Mouse (Mus musculus) testis, adult 2 months (tissue): Measurements from ENCODE around the gene Alg14. TPM values are rescaled to one million over a fixed set of nuclear protein-coding genes. Genes with fewer than 3 reads are reported as not detected.

Experiments
- H3K27ac ChIP-seq: fragments of 200-500 bp; 2 replicates; pipeline ENCODE4 v1.5.1; 2012; ENCODE audit warnings: low read depth, low read length; ENCODE audit not compliant: control insufficient read depth, insufficient read depth
- H3K27me3 ChIP-seq: fragments of 200-500 bp; 2 replicates; pipeline ENCODE4 v1.6.1; 2012; ENCODE audit warnings: mild to moderate bottlenecking, low read length, moderate library complexity; ENCODE audit not compliant: control insufficient read depth, insufficient read depth
- H3K36me3 ChIP-seq: fragments of 200-500 bp; 2 replicates; pipeline ENCODE4 v1.6.1; 2012; ENCODE audit warnings: mild to moderate bottlenecking, low read length; ENCODE audit not compliant: control insufficient read depth, insufficient read depth
- H3K4me1 ChIP-seq: fragments of 200-500 bp; 2 replicates; pipeline ENCODE4 v1.6.1; 2012; ENCODE audit warnings: low read length; ENCODE audit not compliant: control insufficient read depth, insufficient read depth
- H3K4me3 ChIP-seq: fragments of 200-500 bp; 2 replicates; pipeline ENCODE4 v1.5.1; 2012; ENCODE audit warnings: low read depth, mild to moderate bottlenecking, low read length, moderate library complexity, mixed read lengths; ENCODE audit not compliant: control insufficient read depth
- CTCF ChIP-seq: fragments of 200-500 bp; IDR thresholded peaks from 2 replicates; pipeline ENCODE4 v1.5.1; 2012; ENCODE audit warnings: low read depth, mild to moderate bottlenecking, inconsistent platforms, low read length, moderate library complexity; ENCODE audit not compliant: control insufficient read depth, insufficient read depth, insufficient replicate concordance
- POLR2A ChIP-seq: fragments of 200-500 bp; IDR thresholded peaks from 2 replicates; pipeline ENCODE4 v1.6.1; 2012; ENCODE audit warnings: low read depth, mild to moderate bottlenecking, inconsistent platforms, low read length, moderate library complexity; ENCODE audit not compliant: control insufficient read depth
- polyA plus RNA-seq: library from polyadenylated mRNA; depleted of rRNA; stranded (reverse); fragments of >200 nt; gene quantifications from 2 replicates; pipeline ENCODE4 v1.2.3, GENCODE M21; 2012

The Alg14 gene
- polyA plus RNA-seq, 1 experiment = 3.3 TPM

GRCm38 (mm10) chr3:121319906-121320305 lies 28.3 kb downstream of the Alg14 start:
- H3K27ac ChIP-seq = no peak overlapping the region
- no peaks in the 10 kb centered on the region; the same call in 1 of the 2 replicates for H3K4me1 ChIP-seq
- TF ChIP-seq POLR2A (no peak), CTCF (no peak)
- no peak overlapping the region for H3K4me3 ChIP-seq
- H3K27me3 ChIP-seq = no peaks in the 10 kb centered on the region
- H3K36me3 ChIP-seq = no peaks in the 10 kb centered on the region

- Histone ChIP-seq H3K27ac (no peak overlapping the region; the same call in 1 of the 2 replicates), H3K36me3 (no peaks in the 10 kb centered on the region), H3K27me3 (no peaks in the 10 kb centered on the region), H3K4me1 (no peaks in the 10 kb centered on the region; the same call in 1 of the 2 replicates), H3K4me3 (no peak overlapping the region)
- TF ChIP-seq CTCF (no peak), POLR2A (no peak)
Measured at GRCm38 (mm10) chr3:121320896-121321295, 29.3 kb downstream of the Alg14 start.

- no peaks in the 10 kb centered on the region; the same call in 1 of the 2 replicates for H3K4me1 ChIP-seq
Measured at GRCm38 (mm10) chr3:121323371-121323770, 31.8 kb downstream of the Alg14 start.

GRCm38 (mm10) chr3:121327406-121327805 lies 35.8 kb downstream of the Alg14 start:
- no peaks in the 10 kb centered on the region; the same call in 1 of the 2 replicates for H3K4me1 ChIP-seq
- H3K36me3 ChIP-seq = no peaks in the 10 kb centered on the region
- H3K4me3 ChIP-seq = no peak overlapping the region
- no peak overlapping the region for H3K27ac ChIP-seq
- TF ChIP-seq POLR2A (no peak), CTCF (no peak)
- no peaks in the 10 kb centered on the region for H3K27me3 ChIP-seq

More at GRCm38 (mm10) chr3:121323371-121323770, 31.8 kb downstream of the Alg14 start:
- Histone ChIP-seq H3K4me3 (peak overlapping the region; percentile 50), H3K36me3 (no peaks in the 10 kb centered on the region), H3K27ac (no peak overlapping the region; the same call in 1 of the 2 replicates), H3K27me3 (no peaks in the 10 kb centered on the region)
- TF ChIP-seq CTCF (no peak), POLR2A (no peak)

GRCm38 (mm10) chr3:121329647-121330046 lies 38.1 kb downstream of the Alg14 start:
- Histone ChIP-seq H3K4me1 (no peaks in the 10 kb centered on the region), H3K36me3 (no peaks in the 10 kb centered on the region), H3K27me3 (no peaks in the 10 kb centered on the region), H3K27ac (no peak overlapping the region), H3K4me3 (no peak overlapping the region)
- TF ChIP-seq CTCF (no peak), POLR2A (no peak)

GRCm38 (mm10) chr3:121330244-121330646 lies 38.7 kb downstream of the Alg14 start:
- Histone ChIP-seq H3K4me1 (no peaks in the 10 kb centered on the region), H3K4me3 (no peak overlapping the region), H3K27me3 (no peaks in the 10 kb centered on the region), H3K36me3 (no peaks in the 10 kb centered on the region), H3K27ac (no peak overlapping the region)
- TF ChIP-seq CTCF = no peak
- TF ChIP-seq POLR2A = no peak

- TF ChIP-seq CTCF (no peak), POLR2A (no peak)
- Histone ChIP-seq H3K27me3 (no peaks in the 10 kb centered on the region), H3K27ac (no peak overlapping the region), H3K4me3 (no peak overlapping the region), H3K4me1 (no peaks in the 10 kb centered on the region), H3K36me3 (no peaks in the 10 kb centered on the region)
Measured at GRCm38 (mm10) chr3:121336234-121336890, 44.8 kb downstream of the Alg14 start.
